Mouse (Mus musculus) embryonic fibroblast, embryonic 13.5 days (primary cell): ENCODE measurements at regions not wholly inside any gene's neighbourhood (a gene's known extent, or its start where the extent isn't known, plus 50 kb on each side); places are given as distances from the start of the nearest gene placed in this dataset.

Experiments
- CTCF ChIP-seq: IDR thresholded peaks from 2 replicates; pipeline ENCODE4 v1.5.1; 2011; ENCODE audit warnings: mild to moderate bottlenecking, control low read depth, low read length, moderate library complexity, borderline replicate concordance; ENCODE audit not compliant: insufficient read depth
- POLR2A ChIP-seq: IDR thresholded peaks from 2 replicates; pipeline ENCODE4 v1.6.1; 2011; ENCODE audit warnings: low read depth, mild to moderate bottlenecking, control low read depth, low read length, moderate library complexity

GRCm38 (mm10) chr19:53454571-53454970 lies 64.2 kb upstream of the Smndc1 start:
- TF ChIP-seq POLR2A = no peak
- TF ChIP-seq CTCF = no peak
